Mouse (Mus musculus) ES-Bruce4 (cell line): ENCODE results near the gene Prr23a2. TPM values are rescaled to one million over a fixed set of nuclear protein-coding genes. Genes with fewer than 3 reads are reported as not detected.
A peak's percentile ranks its signal among the peaks of the same experiment; 100 is the strongest.

ENCODE experiments used
- H3K27ac ChIP-seq: 2 replicates; pipeline ENCODE4 v1.5.1; 2012; ENCODE audit warnings: low read length, inconsistent platforms; ENCODE audit not compliant: insufficient read depth
- H3K27me3 ChIP-seq: 2 replicates; pipeline ENCODE4 v1.6.1; 2012; ENCODE audit warnings: mild to moderate bottlenecking, low read length, inconsistent platforms; ENCODE audit not compliant: control insufficient read depth, poor library complexity, insufficient read depth, severe bottlenecking
- H3K36me3 ChIP-seq: 2 replicates; pipeline ENCODE4 v1.6.1; 2012; ENCODE audit warnings: inconsistent platforms, mild to moderate bottlenecking, low read length, moderate library complexity; ENCODE audit not compliant: control insufficient read depth, poor library complexity, insufficient read depth, severe bottlenecking
- H3K4me1 ChIP-seq: one replicate; pipeline ENCODE4 v1.8.1; 2011; ENCODE audit warnings: low read length; ENCODE audit not compliant: control insufficient read depth, insufficient read depth
- H3K4me3 ChIP-seq: 2 replicates; pipeline ENCODE4 v1.5.1; 2011; ENCODE audit warnings: low read depth, mild to moderate bottlenecking, low read length
- H3K9ac ChIP-seq: 2 replicates; pipeline ENCODE4 v1.6.1; 2012; ENCODE audit warnings: low read depth, mild to moderate bottlenecking, inconsistent platforms; ENCODE audit not compliant: poor library complexity, severe bottlenecking
- H3K9me3 ChIP-seq: replicated peaks from 2 replicates; pipeline ENCODE4 v1.6.1; 2012; ENCODE audit warnings: mild to moderate bottlenecking, low read length, inconsistent platforms; ENCODE audit not compliant: control insufficient read depth, poor library complexity, insufficient read depth, severe bottlenecking
- CTCF ChIP-seq: IDR thresholded peaks from one replicate; pipeline ENCODE4 v1.8.1; 2011; ENCODE audit warnings: low read depth, low read length
- EP300 ChIP-seq: IDR thresholded peaks from 2 replicates; pipeline ENCODE4 v1.6.1; 2011; ENCODE audit warnings: low read depth, low read length; ENCODE audit not compliant: insufficient read depth
- POLR2A ChIP-seq: IDR thresholded peaks from one replicate; pipeline ENCODE4 v1.8.1; 2011; ENCODE audit warnings: low read length; ENCODE audit not compliant: insufficient read depth
- polyA plus RNA-seq: library from polyadenylated mRNA; stranded (reverse); fragments of >200 nt; gene quantifications from 2 replicates; pipeline ENCODE4 v1.2.4, GENCODE M21; 2011; ENCODE audit warnings: low read depth; ENCODE audit not compliant: missing spikeins, insufficient read depth, insufficient read length

The Prr23a2 gene
- polyA plus RNA-seq, 1 experiment: not detected

- Histone ChIP-seq H3K9ac (no peak overlapping the region), H3K27me3 (no peaks in the 10 kb centered on the region), H3K36me3 (no peaks in the 10 kb centered on the region), H3K4me3 (no peak overlapping the region), H3K4me1 (no peaks in the 10 kb centered on the region), H3K27ac (no peak overlapping the region), H3K9me3 (no peaks in the 10 kb centered on the region)
- TF ChIP-seq EP300: no peak
- no peak for TF ChIP-seq POLR2A
- TF ChIP-seq CTCF: no peak
Measured at GRCm38 (mm10) chr9:98820461-98820860, 35.8 kb upstream of the Prr23a2 start.

- Histone ChIP-seq H3K27ac (no peak overlapping the region), H3K27me3 (no peaks in the 10 kb centered on the region), H3K9me3 (no peaks in the 10 kb centered on the region), H3K4me3 (no peak overlapping the region), H3K4me1 (no peaks in the 10 kb centered on the region), H3K36me3 (no peaks in the 10 kb centered on the region), H3K9ac (no peak overlapping the region)
- no peak for TF ChIP-seq POLR2A
- no peak for TF ChIP-seq CTCF
- TF ChIP-seq EP300: no peak
Measured at GRCm38 (mm10) chr9:98821067-98821466, 35.2 kb upstream of the Prr23a2 start.

GRCm38 (mm10) chr9:98823805-98824204, 32.5 kb upstream of the Prr23a2 start:
- H3K4me3 ChIP-seq: no peak overlapping the region
- no peaks in the 10 kb centered on the region for H3K36me3 ChIP-seq
- no peaks in the 10 kb centered on the region for H3K27me3 ChIP-seq
- TF ChIP-seq POLR2A (no peak), EP300 (no peak), CTCF (no peak)
- no peak overlapping the region for H3K9ac ChIP-seq
- H3K4me1 ChIP-seq: no peaks in the 10 kb centered on the region
- no peaks in the 10 kb centered on the region for H3K9me3 ChIP-seq
- no peak overlapping the region for H3K27ac ChIP-seq

GRCm38 (mm10) chr9:98829508-98829907, 26.8 kb upstream of the Prr23a2 start:
- H3K9me3 ChIP-seq: no peaks in the 10 kb centered on the region
- H3K36me3 ChIP-seq: no peaks in the 10 kb centered on the region
- no peaks in the 10 kb centered on the region for H3K4me1 ChIP-seq
- H3K27me3 ChIP-seq: no peaks in the 10 kb centered on the region; the same call in 1 of the 2 replicates
- TF ChIP-seq POLR2A: no peak
- no peak for TF ChIP-seq EP300
- no peak for TF ChIP-seq CTCF
- no peak overlapping the region for H3K4me3 ChIP-seq
- H3K27ac ChIP-seq: no peak overlapping the region
- no peak overlapping the region for H3K9ac ChIP-seq

- Histone ChIP-seq H3K9ac (no peak overlapping the region), H3K36me3 (no peaks in the 10 kb centered on the region), H3K27ac (no peak overlapping the region), H3K4me3 (no peak overlapping the region), H3K4me1 (no peaks in the 10 kb centered on the region), H3K27me3 (no peaks in the 10 kb centered on the region), H3K9me3 (no peaks in the 10 kb centered on the region; the same call in 1 of the 2 replicates)
- TF ChIP-seq CTCF (no peak), EP300 (no peak), POLR2A (no peak)
Measured at GRCm38 (mm10) chr9:98837537-98838074, 18.7 kb upstream of the Prr23a2 start.

GRCm38 (mm10) chr9:98842117-98842516, 14.2 kb upstream of the Prr23a2 start, which contains the start of gene Prr23a1:
TSS of gene Prr23a1 (plus strand) at chr9:98842503.
- no peaks in the 10 kb centered on the region for H3K36me3 ChIP-seq
- peak within 1 kb of the TSS; percentile 10; the same call in 1 of the 2 replicates for H3K9ac ChIP-seq
- H3K9me3 ChIP-seq: no peaks in the 10 kb centered on the region; the same call in 1 of the 2 replicates
- H3K4me1 ChIP-seq: no peaks in the 10 kb centered on the region
- H3K27ac ChIP-seq: no peak within 1 kb of the TSS
- H3K4me3 ChIP-seq: peak within 1 kb of the TSS; percentile 59
- TF ChIP-seq POLR2A (no peak), CTCF (no peak), EP300 (no peak)
- no peaks in the 10 kb centered on the region for H3K27me3 ChIP-seq
